Mouse (Mus musculus) MEL (cell line): Measurements from ENCODE around the gene Atp10b. TPM values are rescaled to one million over a fixed set of nuclear protein-coding genes. Genes with fewer than 3 reads are reported as not detected.

Experiments
- DNase-seq: peaks from one replicate; pipeline ENCODE4 v3.0.0; 2011; ENCODE audit warnings: low read depth, low spot score
- H3K27ac ChIP-seq: 2 replicates; pipeline ENCODE4 v1.5.1; 2012; ENCODE audit warnings: low read depth, mild to moderate bottlenecking, control low read depth, low read length, moderate library complexity; ENCODE audit not compliant: control insufficient read depth
- H3K27me3 ChIP-seq, 2 experiments: fragments of 150-350 bp in 1 of 2; sonication (generic) in 1 of 2; 2 replicates each; pipeline ENCODE4 v1.6.1; 2012; ENCODE audit warnings: low read length in 2 of 2, mild to moderate bottlenecking in 2 of 2, improper control_type of control experiment in 1 of 2, moderate library complexity in 1 of 2; ENCODE audit not compliant: insufficient read depth in 2 of 2, control insufficient read depth in 1 of 2
- H3K36me3 ChIP-seq, 2 experiments: 2 replicates each; pipeline ENCODE4 v1.6.1; 2012 to 2014; ENCODE audit warnings: low read length in 2 of 2, improper control_type of control experiment in 1 of 2, inconsistent platforms in 1 of 2, mild to moderate bottlenecking in 1 of 2; ENCODE audit not compliant: insufficient read depth in 2 of 2, control insufficient read depth in 1 of 2
- H3K4me1 ChIP-seq, 2 experiments: fragments of 150-350 bp in 1 of 2; sonication (generic) in 1 of 2; 2 replicates each; pipeline ENCODE4 v1.6.1; 2012; ENCODE audit warnings: low read length in 2 of 2, improper control_type of control experiment in 1 of 2, mild to moderate bottlenecking in 1 of 2; ENCODE audit not compliant: insufficient read depth in 2 of 2, control insufficient read depth in 1 of 2
- H3K4me3 ChIP-seq, 2 experiments: fragments of 150-350 bp in 1 of 2; sonication (generic) in 1 of 2; 2 replicates each; pipeline ENCODE4 v1.5.1; 2012; ENCODE audit warnings: low read depth in 2 of 2, low read length in 2 of 2, mild to moderate bottlenecking in 2 of 2, moderate library complexity in 2 of 2, control low read depth in 1 of 2, improper control_type of control experiment in 1 of 2; ENCODE audit not compliant: control insufficient read depth in 1 of 2, insufficient read depth in 1 of 2
- H3K79me2 ChIP-seq: 2 replicates; pipeline ENCODE4 v1.6.1; 2012; ENCODE audit warnings: mild to moderate bottlenecking, low read length, moderate library complexity; ENCODE audit not compliant: control insufficient read depth, poor library complexity, insufficient read depth
- H3K9ac ChIP-seq: 2 replicates; pipeline ENCODE4 v1.6.1; 2012; ENCODE audit warnings: low read depth, mild to moderate bottlenecking, control low read depth, low read length, moderate library complexity; ENCODE audit not compliant: control insufficient read depth, poor library complexity, severe bottlenecking
- H3K9me3 ChIP-seq: fragments of 150-350 bp; sonication (generic); replicated peaks from 2 replicates; pipeline ENCODE4 v1.6.1; 2012; ENCODE audit warnings: mild to moderate bottlenecking, low read length, improper control_type of control experiment, moderate library complexity; ENCODE audit not compliant: insufficient read depth
- BHLHE40 ChIP-seq: IDR thresholded peaks from 2 replicates; pipeline ENCODE4 v1.6.1; 2012; ENCODE audit warnings: low read depth, mild to moderate bottlenecking, inconsistent platforms, low read length, improper control_type of control experiment, borderline replicate concordance
- CHD1 ChIP-seq: IDR thresholded peaks from 2 replicates; pipeline ENCODE4 v1.6.1; 2012; ENCODE audit warnings: low read depth, mild to moderate bottlenecking, inconsistent platforms, low read length, improper control_type of control experiment
- CHD2 ChIP-seq: IDR thresholded peaks from 2 replicates; pipeline ENCODE4 v1.6.1; 2011; ENCODE audit warnings: low read length, improper control_type of control experiment
- E2F4 ChIP-seq: IDR thresholded peaks from 2 replicates; pipeline ENCODE4 v1.6.1; 2011; ENCODE audit warnings: low read depth, low read length, improper control_type of control experiment, borderline replicate concordance
- ELF1 ChIP-seq: IDR thresholded peaks from 2 replicates; pipeline ENCODE4 v1.6.1; 2014; ENCODE audit warnings: low read depth, mild to moderate bottlenecking, inconsistent platforms, low read length, improper control_type of control experiment, moderate library complexity
- JUND ChIP-seq: IDR thresholded peaks from 2 replicates; pipeline ENCODE4 v1.6.1; 2011; ENCODE audit warnings: low read depth, mild to moderate bottlenecking, improper control_type of control experiment, low read length
- KAT2A ChIP-seq: conservative IDR thresholded peaks from 2 replicates; pipeline ENCODE4 v1.6.1; 2012; ENCODE audit warnings: low read depth, low read length, improper control_type of control experiment, inconsistent platforms
- MEF2A ChIP-seq: IDR thresholded peaks from 2 replicates; pipeline ENCODE4 v1.6.1; 2014; ENCODE audit warnings: low read depth, mild to moderate bottlenecking, inconsistent platforms, low read length, improper control_type of control experiment; ENCODE audit not compliant: poor library complexity, insufficient replicate concordance, severe bottlenecking; ENCODE audit errors: extremely low read depth
- MYC ChIP-seq: IDR thresholded peaks from 2 replicates; pipeline ENCODE4 v1.6.1; 2011; ENCODE audit warnings: low read depth, mild to moderate bottlenecking, low read length, improper control_type of control experiment, moderate library complexity
- POLR2AphosphoS2 ChIP-seq: IDR thresholded peaks from 2 replicates; pipeline ENCODE4 v1.6.1; 2011; ENCODE audit warnings: low read length, improper control_type of control experiment
- POLR2AphosphoS5 ChIP-seq: IDR thresholded peaks from 2 replicates; pipeline ENCODE4 v1.6.1; 2012; ENCODE audit warnings: low read depth, borderline replicate concordance, mild to moderate bottlenecking, inconsistent platforms, low read length, moderate library complexity, mixed read lengths
- SMC3 ChIP-seq: IDR thresholded peaks from 2 replicates; pipeline ENCODE4 v1.6.1; 2011; ENCODE audit warnings: low read depth, low read length, improper control_type of control experiment
- TCF12 ChIP-seq: IDR thresholded peaks from 2 replicates; pipeline ENCODE4 v1.6.1; 2014; ENCODE audit warnings: low read depth, mild to moderate bottlenecking, inconsistent platforms, low read length, improper control_type of control experiment, moderate library complexity
- USF2 ChIP-seq, 2 experiments: IDR thresholded peaks; 2 replicates each; pipeline ENCODE4 v1.6.1; 2011 to 2012; ENCODE audit warnings: improper control_type of control experiment in 2 of 2, low read length in 2 of 2, borderline replicate concordance in 1 of 2, inconsistent platforms in 1 of 2, low read depth in 1 of 2, mild to moderate bottlenecking in 1 of 2; ENCODE audit not compliant: insufficient read depth in 1 of 2
- ZC3H11A ChIP-seq: IDR thresholded peaks from 2 replicates; pipeline ENCODE4 v1.6.1; 2012; ENCODE audit warnings: low read depth, mild to moderate bottlenecking, inconsistent platforms, low read length, improper control_type of control experiment
- ZMIZ1 ChIP-seq: IDR thresholded peaks from 2 replicates; pipeline ENCODE4 v1.6.1; 2012; ENCODE audit warnings: low read depth, mild to moderate bottlenecking, inconsistent platforms, low read length, improper control_type of control experiment, moderate library complexity
- polyA plus RNA-seq, 2 experiments: library from polyadenylated mRNA; stranded (reverse) in 1 of 2; unstranded in 1 of 2; fragments of >175 nt in 1 of 2; fragments of >200 nt in 1 of 2; gene quantifications; 2 replicates each; pipeline versions ENCODE4 v1.2.1 to v1.2.4; 2012; ENCODE audit warnings: low replicate concordance in 2 of 2, low read depth in 1 of 2; ENCODE audit not compliant: insufficient read length in 2 of 2, insufficient read depth in 1 of 2, missing spikeins in 1 of 2
- total RNA-seq: library from RNA; depleted of rRNA; stranded (reverse); fragments of 300-350 nt; gene quantifications from 2 replicates; pipeline ENCODE4 v1.2.3, GENCODE M21; 2012

Gene Atp10b
- total and polyA plus RNA-seq, 3 experiments, result not detected

DNA sequence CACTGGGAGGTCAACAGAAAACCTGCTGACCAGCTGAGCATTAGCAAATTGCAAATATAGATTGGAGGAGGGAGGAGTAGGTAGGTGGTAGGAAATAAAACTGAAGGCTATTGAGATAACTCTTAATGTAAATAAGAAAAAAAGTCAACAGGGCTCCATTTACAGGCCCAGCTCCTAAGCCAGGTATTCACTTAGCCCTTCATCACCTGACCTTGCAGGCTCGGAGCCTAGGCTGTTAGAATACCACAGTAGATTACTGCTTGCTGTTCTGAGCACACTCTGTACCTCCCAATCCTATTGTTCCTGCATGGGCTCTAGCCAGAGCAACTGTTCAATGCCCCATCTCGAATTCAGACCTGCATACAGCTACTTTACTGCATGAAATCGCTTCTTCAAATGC lies 117.8 kb downstream of the Atp10b start:
- no peak for DNase-seq
- Histone ChIP-seq H3K27me3 (no peaks in the 10 kb centered on the region), H3K9ac (no peak overlapping the region), H3K79me2 (no peaks in the 10 kb centered on the region), H3K27ac (no peak overlapping the region), H3K4me1 (no peaks in the 10 kb centered on the region), H3K4me3 (no peak overlapping the region), H3K36me3 (no peaks in the 10 kb centered on the region), H3K9me3 (no peaks in the 10 kb centered on the region)
- TF ChIP-seq CHD1 (no peak), CHD2 (no peak), MYC (no peak), ELF1 (no peak), KAT2A (no peak)

DNA sequence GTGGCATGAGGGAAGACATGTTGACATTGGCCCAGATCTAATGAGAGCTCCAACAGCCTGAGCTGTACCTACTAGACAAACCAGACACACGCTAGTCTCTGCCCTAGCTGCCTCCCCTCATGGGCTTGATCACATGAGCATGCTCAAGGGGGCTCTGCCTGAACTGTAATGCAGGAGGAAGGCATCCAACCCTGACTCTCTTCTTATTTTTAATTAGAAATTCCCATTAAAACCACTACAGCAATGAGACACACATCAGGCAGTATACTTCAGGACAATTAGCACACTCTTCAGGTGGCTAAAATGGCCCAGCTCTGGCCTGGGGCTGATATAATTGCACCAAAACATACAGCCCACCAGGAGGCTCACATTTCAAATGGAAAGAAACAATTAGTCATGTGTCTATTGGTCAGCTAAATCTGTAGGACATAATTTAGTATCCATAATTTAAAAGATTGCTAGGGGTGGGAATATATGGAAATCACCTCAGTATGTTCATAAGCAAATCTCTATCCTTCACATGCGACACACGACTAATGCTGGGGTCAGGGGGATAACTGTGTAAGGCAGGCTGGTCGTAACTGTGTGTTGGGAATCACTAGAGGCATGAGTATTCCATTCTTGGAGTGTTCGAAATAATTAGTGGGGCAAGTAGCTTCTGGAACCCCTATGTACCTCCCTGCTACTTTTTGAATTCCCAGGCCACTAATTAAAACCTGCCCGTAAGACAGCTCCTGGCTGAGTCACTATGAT lies 120.0 kb downstream of the Atp10b start:
- H3K27me3 ChIP-seq, result no peaks in the 10 kb centered on the region
- H3K9me3 ChIP-seq, result no peaks in the 10 kb centered on the region
- H3K36me3 ChIP-seq, result no peaks in the 10 kb centered on the region
- no peak for DNase-seq
- no peaks in the 10 kb centered on the region for H3K4me1 ChIP-seq
- H3K79me2 ChIP-seq, result no peaks in the 10 kb centered on the region
- no peak overlapping the region for H3K9ac ChIP-seq
- no peak overlapping the region for H3K27ac ChIP-seq
- no peak overlapping the region for H3K4me3 ChIP-seq
- TF ChIP-seq E2F4 (no peak), JUND (no peak), USF2 (IDR thresholded peaks at IDR 0.05; ENCODE audit: borderline replicate concordance in 1 of 2, insufficient read depth in 1 of 2, low read depth in 1 of 2, low read length in 2 of 2) (no peak), SMC3 (no peak), ZMIZ1 (no peak), MEF2A (no peak), CHD2 (no peak), TCF12 (no peak), CHD1 (no peak), ZC3H11A (no peak), POLR2AphosphoS5 (no peak), BHLHE40 (no peak), POLR2AphosphoS2 (no peak)
